9 mouse cellular contexts compared by ENCODE assay signal in the genomic region with DNA sequence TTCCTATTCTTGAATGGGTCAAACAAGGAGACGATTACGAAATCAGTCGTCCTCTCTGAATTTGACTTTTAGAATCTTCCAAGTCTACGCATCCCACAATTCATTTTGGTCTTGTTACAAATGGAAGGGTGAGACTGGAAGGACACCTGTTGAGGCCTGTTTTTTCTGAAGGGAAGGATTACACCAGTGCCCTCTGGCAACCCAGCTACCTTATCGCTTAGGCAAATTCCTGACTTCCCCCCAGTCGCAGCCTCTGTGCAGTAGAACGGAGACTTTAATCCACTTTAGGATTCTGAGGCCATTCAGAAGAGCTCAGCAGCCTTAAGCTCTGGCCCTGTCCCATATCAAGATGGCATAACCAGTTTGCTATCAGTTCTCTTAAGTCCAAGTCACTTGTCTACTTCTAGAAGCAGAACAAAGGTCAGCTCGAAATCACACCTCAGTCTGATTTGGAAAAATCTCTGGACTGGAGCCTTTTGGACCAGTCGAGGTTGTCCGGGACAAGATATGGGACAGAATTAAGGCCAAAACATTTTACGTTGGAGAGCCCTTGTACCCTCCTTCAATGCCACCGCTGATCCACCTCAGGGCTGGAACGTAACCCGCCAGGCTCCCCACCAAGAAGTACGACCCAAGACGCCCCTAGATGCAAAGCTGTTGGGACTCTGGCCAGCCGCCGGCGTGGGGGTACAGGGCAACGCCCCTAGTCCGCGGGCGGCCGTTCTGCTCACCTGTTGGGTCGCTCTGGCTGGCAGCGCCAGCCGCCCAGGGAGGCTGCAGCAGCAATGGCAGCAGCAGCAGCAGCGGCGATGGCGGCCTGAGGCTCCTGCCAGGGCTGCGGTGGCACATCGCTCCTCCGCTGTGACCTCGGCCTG. TPM values are rescaled to one million over a fixed set of nuclear protein-coding genes. Genes with fewer than 3 reads are reported as not detected.
DNase-seq lines count a peak whose midpoint lies in the region; ATAC-seq and TF ChIP-seq lines count a peak whose summit lies in the region.
"Had no signal": no experiment of that assay in that cellular context is flagged by ENCODE, and none has a peak within 500 bp of the region (broad histone marks: within the 10 kb centered on the region; RNA-seq: fewer than 3 reads in every experiment).

No protein-coding gene starts in this region.

- peak overlapping the region; percentile 17; the same call in 1 of the 2 replicates for H3K9ac ChIP-seq in liver, embryonic 13.5 days
- H3K9ac ChIP-seq in stomach, embryonic 16.5 days (ENCODE audit: low read length) = peak overlapping the region; percentile 64

- ATAC-seq in erythroblast, adult 5-6 weeks (replicated peaks; ENCODE audit: low FRiP score, poor library complexity, severe bottlenecking) = no peak
- no peak for ATAC-seq in liver, embryonic 13.5 days (ENCODE audit: low read depth)
- ATAC-seq in stomach, embryonic 16.5 days (ENCODE audit: insufficient read depth, low FRiP score) = no peak; the same call in 1 of the 2 replicates

- TF ChIP-seq CTCF in thymus, adult 2 months (IDR thresholded peaks at IDR 0.05; ENCODE audit: borderline replicate concordance, control insufficient read depth, extremely low read depth, insufficient read depth, low read length, poor library complexity) = no peak

- H3K4me1 ChIP-seq in erythroblast, embryonic 14.5 days (ENCODE audit: control insufficient read depth) = no peaks in the 10 kb centered on the region
- H3K4me1 ChIP-seq in thymus, adult 2 months (replicated peaks; ENCODE audit: control insufficient read depth, insufficient read depth, low read length) = peaks cover 3% of the 10 kb centered on the region; the same call in 1 of the 2 replicates
- peaks cover 9% of the 10 kb centered on the region for H3K4me1 ChIP-seq in liver, embryonic 13.5 days (replicated peaks)
- peaks cover 7% of the 10 kb centered on the region; the same call in 1 of the 2 replicates for H3K4me1 ChIP-seq in stomach, embryonic 16.5 days (ENCODE audit: control insufficient read depth, insufficient read depth, low read length)

- peak; percentile 14 for DNase-seq in thymus, postnatal 14 days
- no peak for DNase-seq in thymus, adult 2 months
- DNase-seq in liver, embryonic 13.5 days = no peak
- DNase-seq in adrenal gland, postnatal 36 days = no peak
- DNase-seq in right cerebral cortex, postnatal 4 days = no peak

- 39% methylated on average over 34 of the region's 34 CpGs for WGBS in thymus, adult 2 months
- WGBS in liver, embryonic 13.5 days (ENCODE audit: insufficient replicate concordance) = 17% methylated on average over 34 of the region's 34 CpGs
- 20% methylated on average over 34 of the region's 34 CpGs for WGBS in stomach, embryonic 16.5 days

- peak overlapping the region; percentile 63 for H3K4me2 ChIP-seq in liver, embryonic 13.5 days
- peak overlapping the region; percentile 57 for H3K4me2 ChIP-seq in stomach, embryonic 16.5 days (ENCODE audit: low read depth, low read length)

- peaks cover 31% of the 10 kb centered on the region for H3K27me3 ChIP-seq in erythroblast, embryonic 14.5 days (ENCODE audit: control insufficient read depth)
- H3K27me3 ChIP-seq in thymus, adult 2 months (ENCODE audit: control insufficient read depth, insufficient read depth, low read length) = peaks cover 3% of the 10 kb centered on the region; the same call in 1 of the 2 replicates
- H3K27me3 ChIP-seq in liver, embryonic 13.5 days = peaks cover 37% of the 10 kb centered on the region
- H3K27me3 ChIP-seq in stomach, embryonic 16.5 days (ENCODE audit: control insufficient read depth, insufficient read depth, low read length) = peaks cover 10% of the 10 kb centered on the region; the same call in 1 of the 2 replicates

- no peak overlapping the region for H3K27ac ChIP-seq in thymus, adult 2 months (ENCODE audit: control insufficient read depth, insufficient read depth, low read length)
- H3K27ac ChIP-seq in liver, embryonic 13.5 days = no peak overlapping the region
- H3K27ac ChIP-seq in stomach, embryonic 16.5 days (ENCODE audit: low read length) = peak overlapping the region; percentile 21; the same call in 1 of the 2 replicates
- H3K27ac ChIP-seq: left cerebral cortex, adult 2 months had no signal

- H3K9me3 ChIP-seq in erythroblast, embryonic 14.5 days (ENCODE audit: control insufficient read depth, low read length) = no peaks in the 10 kb centered on the region; the same call in 1 of the 2 replicates
- no peaks in the 10 kb centered on the region for H3K9me3 ChIP-seq in liver, embryonic 13.5 days (replicated peaks)
- no peaks in the 10 kb centered on the region for H3K9me3 ChIP-seq in stomach, embryonic 16.5 days (replicated peaks; ENCODE audit: control insufficient read depth, low read length)

- no peaks in the 10 kb centered on the region for H3K36me3 ChIP-seq in erythroblast, embryonic 14.5 days (ENCODE audit: control insufficient read depth)
- no peaks in the 10 kb centered on the region for H3K36me3 ChIP-seq in thymus, adult 2 months (ENCODE audit: control insufficient read depth, insufficient read depth, low read length)
- H3K36me3 ChIP-seq in liver, embryonic 13.5 days = no peaks in the 10 kb centered on the region
- H3K36me3 ChIP-seq in stomach, embryonic 16.5 days (ENCODE audit: control insufficient read depth, insufficient read depth, low read length) = no peaks in the 10 kb centered on the region

- no peak for TF ChIP-seq POLR2A in thymus, adult 2 months (IDR thresholded peaks at IDR 0.05; ENCODE audit: control insufficient read depth, extremely low read depth, insufficient read depth, low read length, poor library complexity)

- peak overlapping the region; percentile 29 for H3K4me3 ChIP-seq in erythroblast, embryonic 14.5 days (replicated peaks)
- no peak overlapping the region; the same call in 1 of the 2 replicates for H3K4me3 ChIP-seq in thymus, adult 2 months (ENCODE audit: control insufficient read depth, insufficient read depth, low read length)
- peak overlapping the region; percentile 46 for H3K4me3 ChIP-seq in liver, embryonic 13.5 days (replicated peaks)
- H3K4me3 ChIP-seq in stomach, embryonic 16.5 days (replicated peaks; ENCODE audit: low read length) = peak overlapping the region; percentile 42
- H3K4me3 ChIP-seq: left cerebral cortex, adult 2 months had no signal

RNA-seq across cellular contexts. Expression of a gene that starts 0.7 kb away (rescaled TPM):
- 0.03 and 0.07 TPM in 2 replicates for polyA plus RNA-seq in erythroblast, embryonic 14.5 days (2012)
- 44.2 and 65.4 TPM in 2 replicates for total RNA-seq in erythroblast, adult 5-6 weeks (2015; ENCODE audit: low replicate concordance)
- 49.7 and 54.4 TPM in 2 replicates for total RNA-seq in erythroblast, adult 5-6 weeks (2017; ENCODE audit: low replicate concordance)
- 31.4 and 37.1 TPM in 2 replicates for polyA plus RNA-seq in thymus, adult 2 months (2012; rRNA removed)
- 4.6 and 4.8 TPM in 2 replicates for polyA plus RNA-seq in liver, embryonic 13.5 days (2015; fragmentation: Nextera tagmentation; extraction: Ambion mirVana)
- polyA plus RNA-seq in stomach, embryonic 16.5 days (2015; fragmentation: Nextera tagmentation; extraction: Ambion mirVana) = 32.8 and 37.3 TPM in 2 replicates
- 10 to 100 TPM; 30.8 to 37.9 TPM for total RNA-seq in adrenal gland, postnatal 36 days (2021)
